Mouse (Mus musculus): ENCODE measurements around the gene Rab11fip5. TPM values are rescaled to one million over a fixed set of nuclear protein-coding genes. Genes with fewer than 3 reads are reported as not detected.

The Rab11fip5 gene
- polyA plus RNA-seq, 1 experiment from 2014 or later: 15.0 TPM

DNA sequence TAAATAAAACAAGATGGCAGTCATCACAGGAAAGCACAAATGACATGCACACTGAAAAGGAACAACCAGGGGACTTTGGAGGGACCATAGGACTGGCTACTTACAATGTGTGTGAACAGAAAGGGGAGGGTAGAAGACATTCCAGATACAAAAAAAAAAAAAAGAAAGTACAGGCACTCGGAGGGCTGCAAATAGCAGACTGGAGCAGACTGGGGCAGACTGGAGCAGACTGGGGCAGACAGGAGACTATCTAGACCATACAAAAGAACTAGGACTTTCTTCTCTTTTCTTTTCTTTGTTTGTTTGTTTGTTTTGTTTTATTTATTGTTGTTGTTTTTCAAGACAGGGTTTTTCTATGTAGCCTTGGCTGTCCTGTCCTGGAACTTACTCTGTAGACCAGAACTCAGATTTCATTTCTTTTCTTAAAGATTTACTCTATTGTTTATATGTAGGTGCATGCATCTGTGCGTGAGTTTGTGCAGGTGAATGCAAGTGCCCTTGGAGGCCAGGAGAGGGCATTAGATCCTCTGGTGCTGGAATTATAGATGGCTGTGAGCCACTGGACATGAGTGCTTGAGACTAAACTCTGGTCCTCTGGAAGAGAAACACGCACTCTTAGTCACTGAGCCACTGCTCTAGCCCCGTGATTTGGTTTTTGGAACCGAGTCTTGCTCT, 11.1 kb downstream of the Rab11fip5 start:
- H3K36me3 ChIP-seq (ENCODE audit: control insufficient read depth, insufficient read depth, low read length): no peaks in the 10 kb centered on the region
- H3K9me3 ChIP-seq (ENCODE audit: control insufficient read depth, low read length): no peaks in the 10 kb centered on the region
- no peak overlapping the region for H3K27ac ChIP-seq (replicated peaks; ENCODE audit: low read depth, low read length)
- H3K27me3 ChIP-seq (ENCODE audit: control insufficient read depth, insufficient read depth, low read length): no peaks in the 10 kb centered on the region
- WGBS: 89% methylated on average over 5 of the region's 5 CpGs
- DNase-seq (no peak), ATAC-seq (ENCODE audit: low FRiP score, low TSS enrichment) (no peak)
- no peak overlapping the region for H3K9ac ChIP-seq (replicated peaks; ENCODE audit: low read length)
- 0 out of 2 replicates have a peak, but pooled peaks cover 6% of the 10 kb centered on the region for H3K4me1 ChIP-seq (ENCODE audit: control insufficient read depth, insufficient read depth, low read length)
- no peak overlapping the region for H3K4me2 ChIP-seq (ENCODE audit: low read length)
- no peak overlapping the region for H3K4me3 ChIP-seq (replicated peaks; ENCODE audit: low read depth, low read length)

- Histone ChIP-seq H3K27me3 (ENCODE audit: control insufficient read depth, insufficient read depth, low read length) (no peaks in the 10 kb centered on the region), H3K4me1 (ENCODE audit: control insufficient read depth, insufficient read depth, low read length) (0 out of 2 replicates have a peak, but pooled peaks cover 6% of the 10 kb centered on the region), H3K9me3 (ENCODE audit: control insufficient read depth, low read length) (no peaks in the 10 kb centered on the region), H3K4me2 (ENCODE audit: low read length) (no peak overlapping the region), H3K9ac (replicated peaks; ENCODE audit: low read length) (no peak overlapping the region), H3K4me3 (replicated peaks; ENCODE audit: low read depth, low read length) (no peak overlapping the region), H3K27ac (replicated peaks; ENCODE audit: low read depth, low read length) (no peak overlapping the region), H3K36me3 (ENCODE audit: control insufficient read depth, insufficient read depth, low read length) (no peaks in the 10 kb centered on the region)
- 85% methylated on average over 5 of the region's 5 CpGs for WGBS
- DNase-seq (no peak), ATAC-seq (ENCODE audit: low FRiP score, low TSS enrichment) (no peak)
These were observed 11.8 kb downstream of the Rab11fip5 start for GRCm38 (mm10) chr6:85362610-85363009.

- 88% methylated on average over 5 of the region's 5 CpGs for WGBS
- no peaks in the 10 kb centered on the region for H3K36me3 ChIP-seq (ENCODE audit: control insufficient read depth, insufficient read depth, low read length)
- H3K4me2 ChIP-seq (ENCODE audit: low read length): no peak overlapping the region
- DNase-seq (no peak), ATAC-seq (ENCODE audit: low FRiP score, low TSS enrichment) (no peak)
- no peak overlapping the region for H3K4me3 ChIP-seq (replicated peaks; ENCODE audit: low read depth, low read length)
- H3K4me1 ChIP-seq (ENCODE audit: control insufficient read depth, insufficient read depth, low read length): no peaks in the 10 kb centered on the region
- H3K27me3 ChIP-seq (ENCODE audit: control insufficient read depth, insufficient read depth, low read length): no peaks in the 10 kb centered on the region
- no peaks in the 10 kb centered on the region for H3K9me3 ChIP-seq (ENCODE audit: control insufficient read depth, low read length)
- no peak overlapping the region for H3K9ac ChIP-seq (replicated peaks; ENCODE audit: low read length)
- H3K27ac ChIP-seq (replicated peaks; ENCODE audit: low read depth, low read length): no peak overlapping the region
These were observed 14.1 kb downstream of the Rab11fip5 start for GRCm38 (mm10) chr6:85360311-85360710.

- DNase-seq: no peak
- no peaks in the 10 kb centered on the region for H3K9me3 ChIP-seq (ENCODE audit: control insufficient read depth, low read length)
- no peak overlapping the region for H3K9ac ChIP-seq (replicated peaks; ENCODE audit: low read length)
- 85% methylated on average over 1 of the region's 1 CpGs for WGBS
- H3K4me1 ChIP-seq (ENCODE audit: control insufficient read depth, insufficient read depth, low read length): no peaks in the 10 kb centered on the region
- no peaks in the 10 kb centered on the region for H3K27me3 ChIP-seq (ENCODE audit: control insufficient read depth, insufficient read depth, low read length)
- H3K27ac ChIP-seq (replicated peaks; ENCODE audit: low read depth, low read length): no peak overlapping the region
- H3K36me3 ChIP-seq (ENCODE audit: control insufficient read depth, insufficient read depth, low read length): no peaks in the 10 kb centered on the region
- H3K4me3 ChIP-seq (replicated peaks; ENCODE audit: low read depth, low read length): no peak overlapping the region
- ATAC-seq (ENCODE audit: low FRiP score, low TSS enrichment): no peak
- no peak overlapping the region for H3K4me2 ChIP-seq (ENCODE audit: low read length)
These were observed 15.6 kb downstream of the Rab11fip5 start for GRCm38 (mm10) chr6:85358877-85359276.

GRCm38 (mm10) chr6:85356682-85357465, 17.6 kb downstream of the Rab11fip5 start:
- no peaks in the 10 kb centered on the region for H3K9me3 ChIP-seq (ENCODE audit: control insufficient read depth, low read length)
- WGBS: 66% methylated on average over 4 of the region's 4 CpGs
- H3K4me2 ChIP-seq (ENCODE audit: low read length): no peak overlapping the region
- no peaks in the 10 kb centered on the region for H3K4me1 ChIP-seq (ENCODE audit: control insufficient read depth, insufficient read depth, low read length)
- ATAC-seq (ENCODE audit: low FRiP score, low TSS enrichment): no peak
- no peak overlapping the region for H3K9ac ChIP-seq (replicated peaks; ENCODE audit: low read length)
- no peaks in the 10 kb centered on the region for H3K36me3 ChIP-seq (ENCODE audit: control insufficient read depth, insufficient read depth, low read length)
- no peak overlapping the region for H3K27ac ChIP-seq (replicated peaks; ENCODE audit: low read depth, low read length)
- H3K27me3 ChIP-seq (ENCODE audit: control insufficient read depth, insufficient read depth, low read length): no peaks in the 10 kb centered on the region
- no peak overlapping the region for H3K4me3 ChIP-seq (replicated peaks; ENCODE audit: low read depth, low read length)
- no peak for DNase-seq

DNA sequence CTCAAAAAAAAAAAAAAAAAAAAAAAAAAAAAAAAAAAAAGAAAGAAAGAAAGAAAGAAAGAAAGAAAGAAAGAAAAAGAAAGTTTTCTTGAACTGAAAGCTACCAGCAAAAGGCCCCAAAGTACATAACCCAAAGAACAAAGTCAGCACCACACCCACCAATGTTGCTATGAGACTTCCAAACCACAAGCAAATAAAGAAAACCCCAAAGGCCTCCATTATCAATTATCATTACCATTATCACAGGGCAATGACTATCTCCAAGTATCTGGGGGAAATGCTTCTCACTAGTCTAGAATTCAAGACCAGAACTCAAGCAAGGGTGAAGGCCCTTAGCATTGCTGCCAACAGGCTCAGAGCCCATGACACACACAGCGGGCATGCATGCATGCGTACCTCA, 18.7 kb downstream of the Rab11fip5 start:
- Histone ChIP-seq H3K4me3 (replicated peaks; ENCODE audit: low read depth, low read length) (no peak overlapping the region), H3K36me3 (ENCODE audit: control insufficient read depth, insufficient read depth, low read length) (no peaks in the 10 kb centered on the region), H3K9ac (replicated peaks; ENCODE audit: low read length) (no peak overlapping the region), H3K27ac (replicated peaks; ENCODE audit: low read depth, low read length) (no peak overlapping the region), H3K4me1 (ENCODE audit: control insufficient read depth, insufficient read depth, low read length) (no peaks in the 10 kb centered on the region), H3K27me3 (ENCODE audit: control insufficient read depth, insufficient read depth, low read length) (no peaks in the 10 kb centered on the region), H3K9me3 (ENCODE audit: control insufficient read depth, low read length) (no peaks in the 10 kb centered on the region), H3K4me2 (ENCODE audit: low read length) (no peak overlapping the region)
- DNase-seq: no peak
- ATAC-seq (ENCODE audit: low FRiP score, low TSS enrichment): no peak
- 95% methylated on average over 2 of the region's 2 CpGs for WGBS

DNA sequence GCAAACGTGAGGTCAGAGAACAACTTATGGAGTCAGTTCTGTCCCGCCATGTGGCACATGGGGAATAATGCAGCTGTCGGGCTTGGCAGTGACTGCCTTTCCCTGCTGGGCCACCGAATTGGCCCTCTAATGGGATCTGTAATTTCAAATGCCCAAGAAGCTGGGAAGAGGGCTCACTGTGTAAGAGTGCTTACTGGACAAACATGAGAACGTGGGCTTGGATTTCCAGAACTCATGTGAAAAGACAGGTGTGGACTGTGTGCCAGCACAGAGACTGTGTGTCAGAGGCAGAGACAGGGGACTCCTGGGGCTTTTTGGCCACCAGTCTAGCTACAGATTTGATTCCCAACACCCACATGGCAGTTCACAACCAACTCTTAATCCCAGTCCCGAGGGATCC, 19.7 kb downstream of the Rab11fip5 start:
- H3K9ac ChIP-seq (replicated peaks; ENCODE audit: low read length): no peak overlapping the region
- no peaks in the 10 kb centered on the region for H3K4me1 ChIP-seq (ENCODE audit: control insufficient read depth, insufficient read depth, low read length)
- no peaks in the 10 kb centered on the region for H3K27me3 ChIP-seq (ENCODE audit: control insufficient read depth, insufficient read depth, low read length)
- DNase-seq: no peak
- H3K4me3 ChIP-seq (replicated peaks; ENCODE audit: low read depth, low read length): no peak overlapping the region
- no peak for ATAC-seq (ENCODE audit: low FRiP score, low TSS enrichment)
- 67% methylated on average over 6 of the region's 6 CpGs for WGBS
- no peak overlapping the region for H3K4me2 ChIP-seq (ENCODE audit: low read length)
- no peaks in the 10 kb centered on the region for H3K9me3 ChIP-seq (ENCODE audit: control insufficient read depth, low read length)
- no peaks in the 10 kb centered on the region for H3K36me3 ChIP-seq (ENCODE audit: control insufficient read depth, insufficient read depth, low read length)
- no peak overlapping the region for H3K27ac ChIP-seq (replicated peaks; ENCODE audit: low read depth, low read length)

DNA sequence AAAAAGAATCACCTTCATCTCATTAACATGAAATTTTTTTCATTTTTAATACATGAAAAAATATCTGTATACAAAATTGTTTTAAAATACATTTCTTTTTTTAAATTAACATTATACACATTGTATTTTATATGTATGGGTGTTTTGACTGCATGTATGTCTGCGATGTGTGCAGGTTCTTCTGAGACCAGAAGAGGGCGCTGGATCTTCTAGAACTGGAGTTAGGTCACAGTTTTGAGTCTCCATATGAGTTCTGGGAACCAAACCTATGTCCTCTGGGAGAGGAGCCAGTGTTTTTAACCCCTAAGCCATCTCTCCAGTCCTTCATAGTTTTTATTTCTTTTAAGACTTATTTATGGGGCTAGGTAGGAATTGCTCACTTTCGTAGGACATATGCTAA, 20.7 kb downstream of the Rab11fip5 start:
- no peak overlapping the region for H3K4me3 ChIP-seq (replicated peaks; ENCODE audit: low read depth, low read length)
- 66% methylated on average over 3 of the region's 3 CpGs for WGBS

GRCm38 (mm10) chr6:85350157-85350556, 24.3 kb downstream of the Rab11fip5 start:
- ATAC-seq (ENCODE audit: low FRiP score, low TSS enrichment): no peak
- no peak for DNase-seq
- Histone ChIP-seq H3K4me2 (ENCODE audit: low read length) (no peak overlapping the region), H3K4me1 (ENCODE audit: control insufficient read depth, insufficient read depth, low read length) (no peaks in the 10 kb centered on the region), H3K27ac (replicated peaks; ENCODE audit: low read depth, low read length) (no peak overlapping the region), H3K9me3 (ENCODE audit: control insufficient read depth, low read length) (no peaks in the 10 kb centered on the region), H3K4me3 (replicated peaks; ENCODE audit: low read depth, low read length) (no peak overlapping the region), H3K36me3 (ENCODE audit: control insufficient read depth, insufficient read depth, low read length) (peaks cover 12% of the 10 kb centered on the region), H3K27me3 (ENCODE audit: control insufficient read depth, insufficient read depth, low read length) (no peaks in the 10 kb centered on the region), H3K9ac (replicated peaks; ENCODE audit: low read length) (no peak overlapping the region)
- 91% methylated on average over 1 of the region's 1 CpGs for WGBS

More for the DNA sequence above, 20.7 kb downstream of the Rab11fip5 start:
- no peaks in the 10 kb centered on the region for H3K9me3 ChIP-seq (ENCODE audit: control insufficient read depth, low read length)
- no peaks in the 10 kb centered on the region for H3K27me3 ChIP-seq (ENCODE audit: control insufficient read depth, insufficient read depth, low read length)
- DNase-seq (no peak), ATAC-seq (ENCODE audit: low FRiP score, low TSS enrichment) (no peak)
- no peak overlapping the region for H3K27ac ChIP-seq (replicated peaks; ENCODE audit: low read depth, low read length)
- H3K4me1 ChIP-seq (ENCODE audit: control insufficient read depth, insufficient read depth, low read length): no peaks in the 10 kb centered on the region
- H3K9ac ChIP-seq (replicated peaks; ENCODE audit: low read length): no peak overlapping the region
- no peaks in the 10 kb centered on the region for H3K36me3 ChIP-seq (ENCODE audit: control insufficient read depth, insufficient read depth, low read length)
- H3K4me2 ChIP-seq (ENCODE audit: low read length): no peak overlapping the region
